Mouse (Mus musculus) heart, postnatal 0 days (tissue): ENCODE results near the gene Tecpr2.

Experiments
- CTCF ChIP-seq: IDR thresholded peaks from 2 replicates; pipeline ENCODE4 v1.5.1; 2016; ENCODE audit warnings: antibody characterized with exemption, control low read depth, low read depth
- EP300 ChIP-seq: IDR thresholded peaks from 2 replicates; pipeline ENCODE4 v1.6.1; 2016; ENCODE audit warnings: antibody characterized with exemption, low read depth

GRCm38 (mm10) chr12:110864008-110864407 lies 25.1 kb upstream of the Tecpr2 start:
- TF ChIP-seq EP300 (no peak), CTCF (no peak)
